ENCODE assay signal across 13 mouse cellular contexts in genomic region chr11:96972906-96973305, GRCm38 (mm10). TPM values are rescaled to one million over a fixed set of nuclear protein-coding genes. Genes with fewer than 3 reads are reported as not detected.
A peak's percentile ranks its signal among the peaks of the same experiment; 100 is the strongest.
DNase-seq lines count a peak whose midpoint lies in the region; ATAC-seq and TF ChIP-seq lines count a peak whose summit lies in the region.
"Had no signal": no experiment of that assay in that cellular context is flagged by ENCODE, and none has a peak within 500 bp of the region (broad histone marks: within the 10 kb centered on the region; RNA-seq: fewer than 3 reads in every experiment).

No protein-coding gene starts in this region.

- ATAC-seq in forebrain, postnatal 0 days = no peak
- ATAC-seq in forebrain, embryonic 15.5 days (replicated peaks) = no peak
- no peak for ATAC-seq in neural tube, embryonic 14.5 days (ENCODE audit: low read depth)
- ATAC-seq in monocyte, adult 5-6 weeks (replicated peaks; ENCODE audit: insufficient number of reproducible peaks, low FRiP score, low TSS enrichment, poor library complexity, severe bottlenecking) = no peak
- ATAC-seq: liver, postnatal 0 days had no signal

- H3K9me3 ChIP-seq in forebrain, postnatal 0 days (ENCODE audit: low read length) = no peaks in the 10 kb centered on the region
- no peaks in the 10 kb centered on the region for H3K9me3 ChIP-seq in forebrain, embryonic 15.5 days
- H3K9me3 ChIP-seq in neural tube, embryonic 14.5 days (ENCODE audit: control insufficient read depth, low read length) = no peaks in the 10 kb centered on the region
- H3K9me3 ChIP-seq: forebrain, embryonic 10.5 days had no signal

- DNase-seq in forebrain, postnatal 0 days = no peak
- DNase-seq in layer of hippocampus, adult 2 months (ENCODE audit: low spot score in 2 of 2) = no peak
- DNase-seq in layer of hippocampus, postnatal 10 days (ENCODE audit: low spot score in 2 of 2) = no peak
- DNase-seq in brain, embryonic 14.5 days (ENCODE audit: low read depth) = peak; percentile 22
- DNase-seq in kidney, postnatal 36 days = no peak
- DNase-seq: adrenal gland, postnatal 10 days; kidney, postnatal 25 days; liver, postnatal 0 days had no signal

- H3K4me2 ChIP-seq in forebrain, postnatal 0 days (ENCODE audit: low read depth) = no peak overlapping the region
- H3K4me2 ChIP-seq in forebrain, embryonic 15.5 days (replicated peaks) = no peak overlapping the region
- H3K4me2 ChIP-seq in neural tube, embryonic 14.5 days (ENCODE audit: low read depth, low read length) = no peak overlapping the region; the same call in 1 of the 2 replicates

- H3K27me3 ChIP-seq in forebrain, postnatal 0 days (ENCODE audit: insufficient read depth, low read length) = no peaks in the 10 kb centered on the region
- no peaks in the 10 kb centered on the region for H3K27me3 ChIP-seq in forebrain, embryonic 15.5 days
- no peaks in the 10 kb centered on the region for H3K27me3 ChIP-seq in neural tube, embryonic 14.5 days (ENCODE audit: control insufficient read depth, insufficient read depth, low read length)

- no peak for TF ChIP-seq CTCF in forebrain, postnatal 0 days (IDR thresholded peaks at IDR 0.05; ENCODE audit: low read depth)
- TF ChIP-seq CTCF in layer of hippocampus, adult 2 months (conservative IDR thresholded peaks at IDR 0.05) = no peak
- no peak for TF ChIP-seq CTCF in brain, embryonic 14.5 days (IDR thresholded peaks at IDR 0.05; ENCODE audit: borderline replicate concordance, extremely low read depth, insufficient read depth, insufficient read length)

- 66% methylated on average over 5 of the region's 5 CpGs for WGBS in forebrain, postnatal 0 days
- WGBS in forebrain, embryonic 15.5 days = 78% methylated on average over 5 of the region's 5 CpGs
- WGBS in neural tube, embryonic 14.5 days = 72% methylated on average over 5 of the region's 5 CpGs

- H3K4me1 ChIP-seq in forebrain, postnatal 0 days (ENCODE audit: insufficient read depth) = peaks cover 16% of the 10 kb centered on the region
- peaks cover 30% of the 10 kb centered on the region for H3K4me1 ChIP-seq in forebrain, embryonic 15.5 days
- peaks cover 18% of the 10 kb centered on the region for H3K4me1 ChIP-seq in neural tube, embryonic 14.5 days (ENCODE audit: control insufficient read depth, insufficient read depth, low read length)

- no peak overlapping the region for H3K4me3 ChIP-seq in forebrain, postnatal 0 days (ENCODE audit: low read depth, low read length)
- H3K4me3 ChIP-seq in forebrain, embryonic 15.5 days = no peak overlapping the region
- H3K4me3 ChIP-seq in layer of hippocampus, adult 2 months = no peak overlapping the region
- no peak overlapping the region for H3K4me3 ChIP-seq in neural tube, embryonic 14.5 days (ENCODE audit: low read depth, low read length)
- H3K4me3 ChIP-seq: forebrain, embryonic 10.5 days had no signal

- TF ChIP-seq POLR2A in brain, embryonic 14.5 days (IDR thresholded peaks at IDR 0.05; ENCODE audit: borderline replicate concordance, extremely low read depth, insufficient read depth, insufficient read length, poor library complexity, severe bottlenecking) = no peak

- no peaks in the 10 kb centered on the region for H3K36me3 ChIP-seq in forebrain, postnatal 0 days (ENCODE audit: insufficient read depth)
- no peaks in the 10 kb centered on the region for H3K36me3 ChIP-seq in forebrain, embryonic 15.5 days
- H3K36me3 ChIP-seq in neural tube, embryonic 14.5 days (ENCODE audit: control insufficient read depth, insufficient read depth, low read length) = no peaks in the 10 kb centered on the region

- H3K27ac ChIP-seq in forebrain, postnatal 0 days (ENCODE audit: low read depth, low read length) = peak overlapping the region; percentile 29; the same call in 1 of the 2 replicates
- no peak overlapping the region for H3K27ac ChIP-seq in forebrain, embryonic 15.5 days (replicated peaks)
- H3K27ac ChIP-seq in layer of hippocampus, adult 2 months = peak overlapping the region; percentile 85
- 0 out of 2 replicates have a peak overlapping the region, but pooled peaks have one; percentile 34 for H3K27ac ChIP-seq in neural tube, embryonic 14.5 days (ENCODE audit: low read depth, low read length)

- H3K9ac ChIP-seq in forebrain, postnatal 0 days = no peak overlapping the region
- H3K9ac ChIP-seq in forebrain, embryonic 15.5 days (replicated peaks) = no peak overlapping the region
- H3K9ac ChIP-seq in neural tube, embryonic 14.5 days (replicated peaks; ENCODE audit: low read depth, low read length) = no peak overlapping the region

RNA-seq across cellular contexts. Expression of gene Sp2, which starts 9.9 kb away (rescaled TPM):
- total RNA-seq in forebrain, postnatal 0 days (2014; rRNA removed) = 1.9 and 5.0 TPM in 2 replicates
- 13.5 and 14.8 TPM in 2 replicates for polyA plus RNA-seq in forebrain, postnatal 0 days (2015; fragmentation: Nextera tagmentation; extraction: Ambion mirVana)
- 14.9 and 16.1 TPM in 2 replicates for polyA plus RNA-seq in forebrain, embryonic 15.5 days (2015; fragmentation: Nextera tagmentation; extraction: Ambion mirVana)
- total RNA-seq in layer of hippocampus, adult 2 months (2021) = 10 to 100 TPM; 15.9 to 17.2 TPM
- total RNA-seq in layer of hippocampus, postnatal 10 days (2021) = 10 to 100 TPM; 11.5 to 12.0 TPM
- polyA plus RNA-seq in brain, embryonic 14.5 days (2012; rRNA removed) = 12.3 and 17.8 TPM in 2 replicates
- 14.7 and 17.8 TPM in 2 replicates for polyA plus RNA-seq in neural tube, embryonic 14.5 days (2014; fragmentation: Nextera tagmentation; extraction: Ambion mirVana)
- total RNA-seq in monocyte, adult 5-6 weeks (2017) = 4.2 to 7.6 TPM (median 7.1 TPM) in 3 replicates

RNA-seq across cellular contexts. Expression of gene Pnpo, which starts 29.1 kb away (rescaled TPM):
- total RNA-seq in forebrain, postnatal 0 days (2014; rRNA removed) = 26.2 and 30.3 TPM in 2 replicates
- 28.1 and 33.1 TPM in 2 replicates for polyA plus RNA-seq in forebrain, postnatal 0 days (2015; fragmentation: Nextera tagmentation; extraction: Ambion mirVana)
- polyA plus RNA-seq in forebrain, embryonic 15.5 days (2015; fragmentation: Nextera tagmentation; extraction: Ambion mirVana) = 20.7 and 21.5 TPM in 2 replicates
- 10 to 100 TPM; 36.7 to 36.8 TPM for total RNA-seq in layer of hippocampus, adult 2 months (2021)
- total RNA-seq in layer of hippocampus, postnatal 10 days (2021) = 10 to 100 TPM; 28.0 to 28.8 TPM
- polyA plus RNA-seq in brain, embryonic 14.5 days (2012; rRNA removed) = 11.8 and 14.4 TPM in 2 replicates
- 21.7 and 23.4 TPM in 2 replicates for polyA plus RNA-seq in neural tube, embryonic 14.5 days (2014; fragmentation: Nextera tagmentation; extraction: Ambion mirVana)
- total RNA-seq in monocyte, adult 5-6 weeks (2017) = 18.3 to 23.7 TPM (median 20.6 TPM) in 3 replicates

RNA-seq across cellular contexts. Expression of gene Sp6, which starts 40.3 kb away (rescaled TPM):
- total RNA-seq in forebrain, postnatal 0 days (2014; rRNA removed) = 0.85 and 0.86 TPM in 2 replicates
- polyA plus RNA-seq in forebrain, postnatal 0 days (2015; fragmentation: Nextera tagmentation; extraction: Ambion mirVana) = 0.35 and 0.75 TPM in 2 replicates
- 0.10 and 0.43 TPM in 2 replicates for polyA plus RNA-seq in forebrain, embryonic 15.5 days (2015; fragmentation: Nextera tagmentation; extraction: Ambion mirVana)
- total RNA-seq in layer of hippocampus, adult 2 months (2021) = 1 to 10 TPM in 1 of 2 experiments, under 1 TPM in 1; 0.79 to 1.2 TPM
- 1 to 10 TPM; 1.4 TPM for total RNA-seq in layer of hippocampus, postnatal 10 days (2021)
- 0.64 and 1.0 TPM in 2 replicates for polyA plus RNA-seq in brain, embryonic 14.5 days (2012; rRNA removed)
- polyA plus RNA-seq in neural tube, embryonic 14.5 days (2014; fragmentation: Nextera tagmentation; extraction: Ambion mirVana) = 0.09 TPM in 1 of 2 replicates, not detected in the other
- not detected in 3 replicates for total RNA-seq in monocyte, adult 5-6 weeks (2017)

RNA-seq across cellular contexts. Expression of gene Prr15l, which starts 45.0 kb away (rescaled TPM):
- not detected in 2 replicates for total RNA-seq in forebrain, postnatal 0 days (2014; rRNA removed)
- 0.11 TPM in 1 of 2 replicates, not detected in the other for polyA plus RNA-seq in forebrain, postnatal 0 days (2015; fragmentation: Nextera tagmentation; extraction: Ambion mirVana)
- polyA plus RNA-seq in forebrain, embryonic 15.5 days (2015; fragmentation: Nextera tagmentation; extraction: Ambion mirVana) = 0.17 TPM in 1 of 2 replicates, not detected in the other
- not detected for total RNA-seq in layer of hippocampus, adult 2 months (2021)
- total RNA-seq in layer of hippocampus, postnatal 10 days (2021) = not detected
- polyA plus RNA-seq in brain, embryonic 14.5 days (2012; rRNA removed) = 0.09 and 0.16 TPM in 2 replicates
- polyA plus RNA-seq in neural tube, embryonic 14.5 days (2014; fragmentation: Nextera tagmentation; extraction: Ambion mirVana) = 0.09 and 0.36 TPM in 2 replicates
- 0.29 TPM in 1 of 3 replicates, not detected in the others for total RNA-seq in monocyte, adult 5-6 weeks (2017)
- total RNA-seq: left cerebral cortex, postnatal 10 days had no signal

RNA-seq across cellular contexts. Expression of gene Cdk5rap3, which starts 56.6 kb away (rescaled TPM):
- 54.9 and 57.7 TPM in 2 replicates for total RNA-seq in forebrain, postnatal 0 days (2014; rRNA removed)
- 86.4 and 88.8 TPM in 2 replicates for polyA plus RNA-seq in forebrain, postnatal 0 days (2015; fragmentation: Nextera tagmentation; extraction: Ambion mirVana)
- polyA plus RNA-seq in forebrain, embryonic 15.5 days (2015; fragmentation: Nextera tagmentation; extraction: Ambion mirVana) = 106 and 109 TPM in 2 replicates
- 10 to 100 TPM; 34.5 to 41.6 TPM for total RNA-seq in layer of hippocampus, adult 2 months (2021)
- total RNA-seq in layer of hippocampus, postnatal 10 days (2021) = 10 to 100 TPM; 53.4 to 59.6 TPM
- polyA plus RNA-seq in brain, embryonic 14.5 days (2012; rRNA removed) = 71.6 and 83.7 TPM in 2 replicates
- 80.0 and 82.4 TPM in 2 replicates for polyA plus RNA-seq in neural tube, embryonic 14.5 days (2014; fragmentation: Nextera tagmentation; extraction: Ambion mirVana)
- 38.4 to 51.0 TPM (median 44.6 TPM) in 3 replicates for total RNA-seq in monocyte, adult 5-6 weeks (2017)
